Mouse (Mus musculus): ENCODE results near the gene Ccdc80. TPM values are rescaled to one million over a fixed set of nuclear protein-coding genes. Genes with fewer than 3 reads are reported as not detected.

Gene Ccdc80
- polyA plus RNA-seq, 1 experiment from 2014 or later = 36.5 TPM

DNA sequence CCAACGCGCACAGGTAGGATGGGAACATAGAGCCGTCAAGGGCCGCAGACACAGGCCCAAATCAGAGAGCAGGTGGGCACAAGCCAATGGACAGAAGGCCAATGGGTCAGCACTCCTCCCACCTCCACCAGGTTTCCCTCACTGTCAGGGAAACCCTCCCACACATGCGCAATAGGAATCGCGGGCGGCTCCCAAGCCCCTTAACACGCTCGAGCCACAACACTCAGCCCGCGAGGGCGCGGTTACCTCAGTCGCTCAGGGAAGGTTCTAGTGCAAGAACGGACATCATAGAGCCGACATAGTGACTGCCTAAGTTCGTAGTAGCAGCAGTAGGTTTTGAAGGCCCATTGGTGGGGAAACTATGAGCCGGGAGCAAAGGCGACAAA, 64.9 kb downstream of the Ccdc80 start:
- Histone ChIP-seq H3K4me3 (ENCODE audit: low read depth, low read length) (peak overlapping the region; percentile 64), H3K36me3 (ENCODE audit: control insufficient read depth, insufficient read depth, low read length) (no peaks in the 10 kb centered on the region), H3K27ac (replicated peaks; ENCODE audit: low read depth, low read length) (0 out of 2 replicates have a peak overlapping the region, but pooled peaks have one; percentile 74), H3K9me3 (ENCODE audit: control insufficient read depth, low read length) (no peaks in the 10 kb centered on the region), H3K9ac (ENCODE audit: low read length) (peak overlapping the region; percentile 62), H3K27me3 (ENCODE audit: control insufficient read depth, insufficient read depth, low read length) (no peaks in the 10 kb centered on the region), H3K4me1 (ENCODE audit: control insufficient read depth, insufficient read depth, low read length) (no peaks in the 10 kb centered on the region), H3K4me2 (ENCODE audit: low read depth, severe bottlenecking) (peak overlapping the region; percentile 63)
- DNase-seq (ENCODE audit: low spot score) = peak; percentile 77
- ATAC-seq (ENCODE audit: insufficient number of reproducible peaks, low FRiP score, low TSS enrichment, low read depth) = peak; percentile 74
- 2% methylated on average over 20 of the region's 20 CpGs for WGBS

DNA sequence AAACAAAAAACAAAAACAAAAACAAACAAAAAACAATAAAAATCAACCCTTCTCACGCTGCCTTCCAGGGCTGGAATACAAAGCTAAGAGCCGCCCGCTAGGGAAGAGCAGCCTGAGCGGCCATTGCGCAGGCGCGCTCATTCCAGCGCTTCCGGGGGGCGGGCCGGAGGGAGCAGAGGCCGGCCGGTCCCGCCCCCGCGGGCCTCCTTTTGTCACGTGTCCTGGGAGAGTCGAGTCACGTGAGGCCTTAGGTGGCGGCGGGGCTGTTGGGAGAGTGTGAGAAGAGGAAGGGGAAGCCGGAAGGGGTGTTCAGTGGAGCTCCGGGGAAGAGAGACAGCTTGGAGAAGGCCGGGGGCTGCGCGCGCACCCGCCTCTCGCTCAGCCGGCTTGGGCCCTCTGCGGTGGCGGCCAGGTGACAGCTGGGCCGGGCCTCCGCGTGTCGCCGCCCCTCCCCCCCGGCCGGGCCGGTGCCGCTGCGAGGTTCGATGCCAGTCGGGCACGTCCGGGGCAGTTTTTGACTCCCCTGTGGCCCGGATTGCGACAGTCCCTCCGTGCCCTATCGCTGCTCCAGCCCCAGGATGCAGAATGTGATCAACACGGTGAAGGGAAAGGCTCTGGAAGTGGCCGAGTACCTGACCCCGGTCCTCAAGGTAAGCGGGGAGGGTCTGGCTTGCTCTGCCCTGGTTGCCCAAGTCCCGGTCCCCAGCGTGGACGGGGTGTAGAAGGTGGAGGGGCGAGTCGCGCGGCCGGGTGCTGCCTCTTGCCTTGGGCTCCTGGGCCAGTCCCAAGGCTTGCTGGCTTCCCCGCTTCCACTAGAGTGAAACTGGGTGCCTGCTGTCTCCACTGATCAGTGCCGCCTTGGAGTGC, 65.6 kb downstream of the Ccdc80 start, which contains the start of the genes Slc35a5 and Atg3:
TSS of gene Slc35a5 (minus strand) at position 185 of the 867 bp plus-strand sequence.
TSS of gene Atg3 (plus strand) at position 264 of the 867 bp plus-strand sequence.
- under 1% methylated on average over 58 of the region's 64 CpGs for WGBS
- peak within 1 kb of the TSS; percentile 83 for H3K9ac ChIP-seq (ENCODE audit: low read length)
- ATAC-seq (ENCODE audit: insufficient number of reproducible peaks, low FRiP score, low TSS enrichment, low read depth) (peak; percentile 98), DNase-seq (ENCODE audit: low spot score) (peak; percentile 95)
- no peaks in the 10 kb centered on the region for H3K9me3 ChIP-seq (ENCODE audit: control insufficient read depth, low read length)
- H3K4me2 ChIP-seq (ENCODE audit: low read depth, severe bottlenecking) = peak within 1 kb of the TSS; percentile 63
- H3K27me3 ChIP-seq (ENCODE audit: control insufficient read depth, insufficient read depth, low read length) = no peaks in the 10 kb centered on the region
- no peaks in the 10 kb centered on the region for H3K4me1 ChIP-seq (ENCODE audit: control insufficient read depth, insufficient read depth, low read length)
- peak within 1 kb of the TSS; percentile 64 for H3K4me3 ChIP-seq (ENCODE audit: low read depth, low read length)
- H3K27ac ChIP-seq (replicated peaks; ENCODE audit: low read depth, low read length) = peak within 1 kb of the TSS; percentile 74
- H3K36me3 ChIP-seq (ENCODE audit: control insufficient read depth, insufficient read depth, low read length) = no peaks in the 10 kb centered on the region

- ATAC-seq (ENCODE audit: insufficient number of reproducible peaks, low FRiP score, low TSS enrichment, low read depth) = no peak
- Histone ChIP-seq H3K4me1 (ENCODE audit: control insufficient read depth, insufficient read depth, low read length) (no peaks in the 10 kb centered on the region), H3K27ac (replicated peaks; ENCODE audit: low read depth, low read length) (no peak overlapping the region; the same call in 1 of the 2 replicates), H3K4me2 (ENCODE audit: low read depth, severe bottlenecking) (peak overlapping the region; percentile 63), H3K27me3 (ENCODE audit: control insufficient read depth, insufficient read depth, low read length) (no peaks in the 10 kb centered on the region), H3K36me3 (ENCODE audit: control insufficient read depth, insufficient read depth, low read length) (no peaks in the 10 kb centered on the region), H3K4me3 (ENCODE audit: low read depth, low read length) (peak overlapping the region; percentile 64), H3K9ac (ENCODE audit: low read length) (peak overlapping the region; percentile 83), H3K9me3 (ENCODE audit: control insufficient read depth, low read length) (no peaks in the 10 kb centered on the region)
- no peak for DNase-seq (ENCODE audit: low spot score)
- WGBS = 7% methylated on average over 11 of the region's 11 CpGs
Measured at GRCm38 (mm10) chr16:45159389-45159716, 66.2 kb downstream of the Ccdc80 start.

Other genes starting within 250 kb of the Ccdc80 start
- not detected in 2 replicates for gene Cd200r2, start 226.3 kb upstream of the Ccdc80 start, polyA plus RNA-seq (2014; fragmentation: Nextera tagmentation; extraction: Ambion mirVana)
- not detected in 2 replicates for gene Cd200r3, start 149.7 kb upstream of the Ccdc80 start, polyA plus RNA-seq (2014; fragmentation: Nextera tagmentation; extraction: Ambion mirVana)
- gene Slc35a5, start 65.3 kb downstream of the Ccdc80 start, polyA plus RNA-seq (2014; fragmentation: Nextera tagmentation; extraction: Ambion mirVana) = 11.1 and 13.4 TPM in 2 replicates
- gene Atg3, start 65.4 kb downstream of the Ccdc80 start, polyA plus RNA-seq (2014; fragmentation: Nextera tagmentation; extraction: Ambion mirVana) = 28.4 and 29.7 TPM in 2 replicates
- gene Btla, start 130.9 kb downstream of the Ccdc80 start, polyA plus RNA-seq (2014; fragmentation: Nextera tagmentation; extraction: Ambion mirVana) = 0.05 and 0.14 TPM in 2 replicates

Measured in limb, embryonic 11.5 days (tissue).